Mouse (Mus musculus): ENCODE results near the gene Ccl24.

- TF ChIP-seq CTCF (IDR thresholded peaks at IDR 0.05; ENCODE audit: low read depth, low read length) (no peak), GATA1 (IDR thresholded peaks at IDR 0.05; ENCODE audit: borderline replicate concordance, low read length) (no peak), POLR2AphosphoS5 (IDR thresholded peaks at IDR 0.05; ENCODE audit: insufficient replicate concordance, low read depth, low read length) (no peak)
These were observed 21.3 kb downstream of the Ccl24 start for GRCm38 (mm10) chr5:135551591-135551990.
